Mouse (Mus musculus): ENCODE results near the gene Nmur1.

- TF ChIP-seq POLR2A (IDR thresholded peaks at IDR 0.05; ENCODE audit: low read depth, low read length) (no peak), CTCF (IDR thresholded peaks at IDR 0.05; ENCODE audit: extremely low read depth, insufficient read depth, insufficient read length, insufficient replicate concordance) (no peak)
Observed at GRCm38 (mm10) chr1:86406914-86407313, 19.1 kb downstream of the Nmur1 start.

All from spleen, adult 2 months (tissue).